Mouse (Mus musculus): Measurements from ENCODE around the gene Scimp. TPM values are rescaled to one million over a fixed set of nuclear protein-coding genes. Genes with fewer than 3 reads are reported as not detected.
A peak's percentile ranks its signal among the peaks of the same experiment; 100 is the strongest.

Scimp gene
- polyA plus RNA-seq, 1 experiment from 2014 or later = 2.6 TPM

GRCm38 (mm10) chr11:70843701-70844551 is 31.5 kb upstream of the Scimp start:
- 28% methylated on average over 12 of the region's 12 CpGs for WGBS (ENCODE audit: insufficient replicate concordance)
- H3K4me2 ChIP-seq (ENCODE audit: low read depth, low read length) = peak overlapping the region; percentile 93
- H3K27ac ChIP-seq (ENCODE audit: low read depth) = peak overlapping the region; percentile 84
- peak overlapping the region; percentile 85; the same call in 1 of the 2 replicates for H3K9ac ChIP-seq (replicated peaks)
- H3K9me3 ChIP-seq (ENCODE audit: low read length) = no peaks in the 10 kb centered on the region
- ATAC-seq (no peak), DNase-seq (no peak)
- H3K4me3 ChIP-seq (ENCODE audit: low read depth, low read length) = peak overlapping the region; percentile 90
- H3K36me3 ChIP-seq (replicated peaks; ENCODE audit: insufficient read depth, low read length) = no peaks in the 10 kb centered on the region
- no peak for TF ChIP-seq CTCF (IDR thresholded peaks at IDR 0.05; ENCODE audit: low read depth)
- no peak for TF ChIP-seq EP300 (IDR thresholded peaks at IDR 0.05; ENCODE audit: low read depth)
- no peaks in the 10 kb centered on the region for H3K27me3 ChIP-seq (ENCODE audit: insufficient read depth, low read length)
- H3K4me1 ChIP-seq (ENCODE audit: insufficient read depth) = peaks cover 23% of the 10 kb centered on the region

- ATAC-seq (peak; percentile 16; the same call in 1 of the 2 replicates), DNase-seq (peak; percentile 33)
- WGBS (ENCODE audit: insufficient replicate concordance) = 37% methylated on average over 4 of the region's 4 CpGs
- 0 out of 2 replicates have a peak overlapping the region, but pooled peaks have one; percentile 11 for H3K27ac ChIP-seq (ENCODE audit: low read depth)
- H3K4me2 ChIP-seq (ENCODE audit: low read depth, low read length) = no peak overlapping the region
- H3K36me3 ChIP-seq (replicated peaks; ENCODE audit: insufficient read depth, low read length) = no peaks in the 10 kb centered on the region
- peaks cover 23% of the 10 kb centered on the region for H3K4me1 ChIP-seq (ENCODE audit: insufficient read depth)
- TF ChIP-seq EP300 (IDR thresholded peaks at IDR 0.05; ENCODE audit: low read depth) (no peak), CTCF (IDR thresholded peaks at IDR 0.05; ENCODE audit: low read depth) (no peak)
- no peaks in the 10 kb centered on the region for H3K27me3 ChIP-seq (ENCODE audit: insufficient read depth, low read length)
- H3K9me3 ChIP-seq (ENCODE audit: low read length) = no peaks in the 10 kb centered on the region
- no peak overlapping the region for H3K9ac ChIP-seq (replicated peaks)
- no peak overlapping the region for H3K4me3 ChIP-seq (ENCODE audit: low read depth, low read length)
Observed at GRCm38 (mm10) chr11:70842983-70843382, 30.6 kb upstream of the Scimp start.

GRCm38 (mm10) chr11:70838610-70839009 is 26.2 kb upstream of the Scimp start:
- 0 out of 2 replicates have a peak overlapping the region, but pooled peaks have one; percentile 5 for H3K27ac ChIP-seq (ENCODE audit: low read depth)
- no peaks in the 10 kb centered on the region for H3K9me3 ChIP-seq (ENCODE audit: low read length)
- H3K27me3 ChIP-seq (ENCODE audit: insufficient read depth, low read length) = no peaks in the 10 kb centered on the region
- TF ChIP-seq EP300 (IDR thresholded peaks at IDR 0.05; ENCODE audit: low read depth) (no peak), CTCF (IDR thresholded peaks at IDR 0.05; ENCODE audit: low read depth) (no peak)
- peaks cover 7% of the 10 kb centered on the region; the same call in 1 of the 2 replicates for H3K4me1 ChIP-seq (ENCODE audit: insufficient read depth)
- DNase-seq = no peak
- no peak overlapping the region for H3K4me3 ChIP-seq (ENCODE audit: low read depth, low read length)
- 47% methylated on average over 2 of the region's 2 CpGs for WGBS (ENCODE audit: insufficient replicate concordance)
- no peak for ATAC-seq
- no peak overlapping the region for H3K4me2 ChIP-seq (ENCODE audit: low read depth, low read length)
- no peak overlapping the region for H3K9ac ChIP-seq (replicated peaks)
- H3K36me3 ChIP-seq (replicated peaks; ENCODE audit: insufficient read depth, low read length) = no peaks in the 10 kb centered on the region

- H3K27ac ChIP-seq (ENCODE audit: low read depth) = peak overlapping the region; percentile 69
- no peak overlapping the region for H3K4me2 ChIP-seq (ENCODE audit: low read depth, low read length)
- no peaks in the 10 kb centered on the region for H3K27me3 ChIP-seq (ENCODE audit: insufficient read depth, low read length)
- H3K9me3 ChIP-seq (ENCODE audit: low read length) = no peaks in the 10 kb centered on the region
- WGBS (ENCODE audit: insufficient replicate concordance) = 72% methylated on average over 3 of the region's 3 CpGs
- ATAC-seq (no peak), DNase-seq (no peak)
- peaks cover 5% of the 10 kb centered on the region; the same call in 1 of the 2 replicates for H3K4me1 ChIP-seq (ENCODE audit: insufficient read depth)
- TF ChIP-seq EP300 (IDR thresholded peaks at IDR 0.05; ENCODE audit: low read depth) (no peak), CTCF (IDR thresholded peaks at IDR 0.05; ENCODE audit: low read depth) (no peak)
- H3K4me3 ChIP-seq (ENCODE audit: low read depth, low read length) = no peak overlapping the region
- H3K36me3 ChIP-seq (replicated peaks; ENCODE audit: insufficient read depth, low read length) = no peaks in the 10 kb centered on the region
- no peak overlapping the region for H3K9ac ChIP-seq (replicated peaks)
Observed at GRCm38 (mm10) chr11:70837031-70837430, 24.6 kb upstream of the Scimp start.

- Histone ChIP-seq H3K9ac (replicated peaks) (no peak overlapping the region), H3K4me3 (ENCODE audit: low read depth, low read length) (no peak overlapping the region), H3K27ac (ENCODE audit: low read depth) (peak overlapping the region; percentile 58; the same call in 1 of the 2 replicates), H3K4me2 (ENCODE audit: low read depth, low read length) (0 out of 2 replicates have a peak overlapping the region, but pooled peaks have one; percentile 33), H3K9me3 (ENCODE audit: low read length) (no peaks in the 10 kb centered on the region), H3K27me3 (ENCODE audit: insufficient read depth, low read length) (no peaks in the 10 kb centered on the region), H3K4me1 (ENCODE audit: insufficient read depth) (0 out of 2 replicates have a peak, but pooled peaks cover 5% of the 10 kb centered on the region), H3K36me3 (replicated peaks; ENCODE audit: insufficient read depth, low read length) (no peaks in the 10 kb centered on the region)
- DNase-seq = peak; percentile 19
- WGBS (ENCODE audit: insufficient replicate concordance) = 57% methylated on average over 6 of the region's 6 CpGs
- TF ChIP-seq EP300 (IDR thresholded peaks at IDR 0.05; ENCODE audit: low read depth) (no peak), CTCF (IDR thresholded peaks at IDR 0.05; ENCODE audit: low read depth) (no peak)
- ATAC-seq = peak; percentile 61
Observed at GRCm38 (mm10) chr11:70835381-70835831, 23.0 kb upstream of the Scimp start.

GRCm38 (mm10) chr11:70833831-70834230 is 21.4 kb upstream of the Scimp start:
- no peak for ATAC-seq
- Histone ChIP-seq H3K36me3 (replicated peaks; ENCODE audit: insufficient read depth, low read length) (no peaks in the 10 kb centered on the region), H3K9ac (replicated peaks) (no peak overlapping the region), H3K9me3 (ENCODE audit: low read length) (no peaks in the 10 kb centered on the region), H3K27ac (ENCODE audit: low read depth) (no peak overlapping the region), H3K4me1 (ENCODE audit: insufficient read depth) (0 out of 2 replicates have a peak, but pooled peaks cover 5% of the 10 kb centered on the region), H3K27me3 (ENCODE audit: insufficient read depth, low read length) (no peaks in the 10 kb centered on the region), H3K4me2 (ENCODE audit: low read depth, low read length) (no peak overlapping the region), H3K4me3 (ENCODE audit: low read depth, low read length) (no peak overlapping the region)
- WGBS (ENCODE audit: insufficient replicate concordance) = 72% methylated on average over 3 of the region's 3 CpGs
- TF ChIP-seq CTCF (IDR thresholded peaks at IDR 0.05; ENCODE audit: low read depth) = no peak
- no peak for TF ChIP-seq EP300 (IDR thresholded peaks at IDR 0.05; ENCODE audit: low read depth)
- DNase-seq = no peak

All from liver, postnatal 0 days (tissue).